Mouse (Mus musculus) heart, postnatal 25 days (tissue): Measurements from ENCODE around the gene Scarf2. TPM values are rescaled to one million over a fixed set of nuclear protein-coding genes. Genes with fewer than 3 reads are reported as not detected.

ENCODE experiments used
- DNase-seq: peaks from one replicate; pipeline ENCODE4 v3.0.0; 2022; ENCODE audit warnings: low spot score
- intact Hi-C: fragments of 180-260 bp; cut with DNase I; formaldehyde crosslinking; loops from one replicate; pipeline ENCODE4 v1.15.1; 2025
- total RNA-seq, 2 experiments: library from RNA; stranded (reverse); gene quantifications; 2 replicates each; pipeline ENCODE4 v1.2.3; 2021

Gene Scarf2
- total RNA-seq, result 1 to 10 TPM; 5.1 to 5.6 TPM

- intact Hi-C loops, result no loop called here
- peak; percentile 49 for DNase-seq
Measured at GRCm38 (mm10) chr16:17796971-17797811, at the start of gene Scarf2. TSS of gene Scarf2 (plus strand) at chr16:17797282.

DNA sequence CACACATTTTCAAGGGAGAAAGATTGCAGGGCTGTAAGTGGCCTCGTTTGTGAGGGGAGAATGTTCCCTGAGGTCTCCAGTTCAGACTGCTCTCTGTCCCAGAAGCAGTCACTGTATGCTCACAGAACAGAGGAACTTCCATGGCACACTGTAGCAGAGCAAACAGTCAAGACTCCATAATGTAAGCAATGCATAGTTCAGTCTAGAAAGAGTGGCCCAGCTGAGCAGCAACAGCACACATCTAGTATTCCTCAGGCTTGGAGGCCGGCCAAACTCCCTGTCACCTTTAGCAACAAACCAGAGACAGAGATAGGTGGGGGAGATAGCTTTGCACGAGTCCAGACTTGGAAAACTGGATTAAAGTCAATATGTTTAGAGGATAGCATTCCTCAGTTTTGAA is 44.1 kb upstream of the Scarf2 start:
- intact Hi-C loops, result no loop called here
- DNase-seq, result no peak

DNA sequence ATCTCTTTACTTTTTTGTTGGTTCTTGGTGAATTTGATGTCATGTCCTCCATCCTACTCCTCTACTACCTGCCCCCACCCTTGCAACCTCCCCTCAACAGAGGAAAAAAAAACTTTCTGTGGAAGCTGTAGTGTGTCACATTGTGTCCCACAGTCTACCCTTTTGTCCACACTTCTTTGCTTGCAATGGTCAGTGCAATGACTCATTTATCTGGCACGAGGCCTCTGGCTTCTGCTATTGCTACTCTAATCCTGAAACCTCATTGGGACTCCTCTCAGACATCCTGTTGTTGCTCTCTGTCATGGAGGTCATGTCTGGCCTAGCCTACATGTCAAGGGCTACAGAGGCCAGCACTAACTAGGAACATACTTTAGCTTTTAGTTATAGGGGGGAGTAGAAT is 43.4 kb upstream of the Scarf2 start:
- no peak for DNase-seq
- intact Hi-C loops, result no loop called here

GRCm38 (mm10) chr16:17757756-17758155 is 39.3 kb upstream of the Scarf2 start:
- intact Hi-C loops, result no loop called here
- no peak for DNase-seq

GRCm38 (mm10) chr16:17758902-17759301 is 38.2 kb upstream of the Scarf2 start:
- DNase-seq, result no peak
- intact Hi-C loops, result no loop called here

DNA sequence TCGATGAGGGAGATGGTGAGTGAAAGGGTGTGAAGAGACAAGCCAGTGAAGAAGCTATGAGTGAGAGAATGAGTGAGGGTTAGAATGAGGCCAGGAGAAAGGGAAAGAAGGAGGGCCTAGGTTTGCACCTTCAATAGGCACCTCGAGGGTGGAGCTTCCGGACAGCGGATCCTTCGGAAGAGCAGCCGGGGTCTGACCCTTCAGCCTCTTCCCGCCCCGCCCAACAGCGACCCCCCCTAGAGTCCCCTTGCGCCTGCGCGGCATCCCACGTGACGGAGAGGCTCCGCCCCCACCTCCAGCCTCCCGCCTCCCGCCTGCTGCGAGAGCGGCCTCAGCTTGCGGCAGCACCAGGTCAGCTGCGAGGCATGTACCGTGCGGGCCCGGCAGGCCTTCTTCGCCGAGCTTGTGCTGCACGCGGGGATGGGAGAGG is 37.7 kb upstream of the Scarf2 start, which contains the start of gene Klhl22:
Klhl22 (plus strand) TSS at position 275 of the 430 bp plus-strand sequence.
- intact Hi-C loops, result no loop called here
- DNase-seq, result peak; percentile 87

DNA sequence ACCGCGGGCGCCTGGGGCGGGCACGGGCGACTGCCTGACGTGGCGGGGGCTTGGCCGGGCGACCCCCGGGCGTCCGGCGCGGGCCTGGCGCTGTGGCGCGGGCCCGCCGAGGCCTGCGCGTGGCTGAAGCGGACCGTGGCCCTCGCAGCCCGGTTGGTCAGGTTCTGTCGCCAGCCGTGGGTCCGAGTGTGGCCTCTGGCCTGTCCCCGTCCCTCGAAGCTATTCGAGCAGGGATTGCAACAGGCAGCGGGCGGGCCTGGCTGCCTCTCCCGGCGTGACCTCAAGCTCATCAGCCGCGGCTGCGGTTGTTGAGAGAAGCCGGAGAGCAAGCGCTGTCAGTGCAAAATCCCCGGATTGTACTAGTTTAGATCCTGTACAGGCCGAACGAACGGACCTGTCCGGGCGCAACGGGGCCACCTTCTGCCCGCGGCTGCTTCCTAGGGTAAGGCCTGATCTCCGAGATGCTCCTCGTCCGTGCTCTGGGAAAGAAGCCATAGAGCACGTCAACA is 37.2 kb upstream of the Scarf2 start:
- intact Hi-C loops, result loop anchor here (5.0 kb wide), 1 partner anchor 47 kb away; no protein-coding TSS in a partner anchor
- peak; percentile 23 for DNase-seq

DNA sequence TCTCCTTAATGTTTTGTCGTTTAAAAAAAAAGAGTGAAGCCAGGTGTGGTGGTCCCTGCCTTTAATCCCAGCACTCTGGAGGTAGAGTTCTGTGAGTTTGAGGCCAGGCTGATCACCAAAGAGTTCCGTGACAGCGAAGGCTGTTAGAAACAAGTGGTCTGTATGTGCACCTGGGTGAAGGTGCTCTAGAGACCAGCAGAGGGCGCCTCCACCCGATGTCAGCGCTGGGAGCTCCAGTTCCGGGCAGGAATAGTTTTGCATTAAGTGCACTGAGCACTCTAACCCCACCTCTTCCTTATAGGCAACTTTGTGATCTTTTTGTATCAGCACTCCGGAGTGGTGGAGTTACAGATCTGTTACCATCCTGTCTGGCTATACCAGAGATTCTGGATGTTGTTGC is 36.4 kb upstream of the Scarf2 start:
- intact Hi-C loops, result loop anchor here (5.0 kb wide), 1 partner anchor 47 kb away; no protein-coding TSS in a partner anchor
- no peak for DNase-seq

DNA sequence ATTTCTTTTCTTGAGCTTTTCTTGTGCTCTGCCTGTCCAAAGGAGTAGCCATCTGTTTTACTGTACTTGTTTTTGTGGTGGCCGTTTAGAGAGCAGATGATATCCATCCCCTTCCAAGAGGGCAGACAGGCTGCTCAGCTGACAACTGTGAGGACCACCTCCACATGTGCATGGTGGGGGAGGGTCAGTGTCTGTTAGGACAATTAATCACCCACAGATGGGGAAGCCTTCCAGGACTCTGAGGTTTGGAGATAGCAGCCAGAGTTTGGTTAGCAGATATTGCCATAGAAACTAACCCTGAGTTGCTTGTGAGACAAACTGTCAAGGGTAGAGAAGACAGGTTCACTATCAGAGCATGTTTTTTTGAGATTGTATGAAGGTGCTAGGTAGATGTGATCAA is 36.0 kb upstream of the Scarf2 start:
- no peak for DNase-seq
- intact Hi-C loops, result loop anchor here (5.0 kb wide), 1 partner anchor 46 kb away; no protein-coding TSS in a partner anchor

- DNase-seq, result no peak
- intact Hi-C loops, result loop anchor here (5.0 kb wide), 1 partner anchor 43 kb away; no protein-coding TSS in a partner anchor
Measured at GRCm38 (mm10) chr16:17764108-17764511, 33.0 kb upstream of the Scarf2 start.

DNA sequence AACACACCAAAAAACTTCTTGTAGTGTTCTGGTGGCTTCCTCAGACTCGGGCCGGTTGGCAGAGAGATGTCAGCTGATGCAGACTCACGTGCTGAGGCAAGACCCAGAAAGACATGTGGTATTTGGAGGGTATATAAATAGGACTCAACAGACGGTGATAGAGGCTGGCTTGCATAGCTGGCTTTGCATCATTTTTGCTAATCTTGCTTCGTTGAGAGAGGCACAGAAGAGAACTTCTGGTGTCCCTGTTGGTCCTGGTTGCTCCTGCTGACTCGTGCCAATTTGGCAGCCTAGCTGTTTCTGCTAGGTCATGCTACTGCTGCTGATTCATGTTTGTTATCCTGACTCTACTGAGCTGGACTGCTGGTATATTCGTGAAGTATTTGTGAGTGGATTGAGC is 28.2 kb upstream of the Scarf2 start:
- intact Hi-C loops, result no loop called here
- no peak for DNase-seq

GRCm38 (mm10) chr16:17771117-17771865 is 25.8 kb upstream of the Scarf2 start:
- no peak for DNase-seq
- intact Hi-C loops, result loop anchor here (5.0 kb wide), 1 partner anchor 41 kb away; no protein-coding TSS in a partner anchor

GRCm38 (mm10) chr16:17776828-17777227 is 20.3 kb upstream of the Scarf2 start:
- intact Hi-C loops, result no loop called here
- DNase-seq, result no peak

DNA sequence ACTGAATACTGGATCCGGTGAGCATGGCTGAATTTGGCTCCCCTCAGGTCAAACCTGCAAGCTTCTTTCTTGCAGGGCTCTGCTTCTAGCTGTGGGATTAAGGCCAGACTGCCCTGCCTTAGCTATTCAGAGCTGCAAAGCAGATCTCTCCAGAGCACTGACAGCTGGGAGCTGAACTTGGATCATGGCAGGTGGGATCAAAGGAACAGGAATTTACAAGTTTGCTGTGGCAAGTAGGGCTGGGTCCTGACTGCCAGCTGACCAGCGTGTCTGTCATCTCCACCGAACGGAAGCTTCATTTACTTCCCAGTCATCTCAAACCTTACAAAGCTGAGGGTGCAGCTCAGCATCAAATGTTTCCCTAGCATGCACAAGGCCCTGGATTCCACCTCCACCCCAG is 18.9 kb upstream of the Scarf2 start:
- DNase-seq, result no peak
- intact Hi-C loops, result no loop called here

DNA sequence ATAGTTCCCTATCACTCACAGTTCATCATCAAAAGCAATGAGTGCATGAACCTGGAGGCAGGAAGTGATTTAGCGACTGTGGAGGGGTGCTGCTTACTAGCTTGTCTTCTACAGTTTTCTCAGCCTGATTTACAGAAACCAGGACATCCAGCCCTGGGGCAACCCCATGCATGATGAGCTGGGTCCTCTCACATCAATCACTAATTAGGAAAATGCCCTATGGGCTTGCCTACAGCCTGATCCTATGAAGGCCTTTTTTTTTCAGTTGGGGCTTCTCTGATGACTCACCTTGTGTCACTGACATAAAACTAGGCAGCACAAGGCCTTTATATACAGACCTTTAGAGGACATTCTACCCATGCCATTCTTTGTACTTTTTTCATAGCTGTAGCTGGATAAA is 17.4 kb upstream of the Scarf2 start:
- intact Hi-C loops, result no loop called here
- DNase-seq, result no peak

- no peak for DNase-seq
- intact Hi-C loops, result no loop called here
Measured at GRCm38 (mm10) chr16:17785337-17785736, 11.7 kb upstream of the Scarf2 start.

- DNase-seq, result no peak
- intact Hi-C loops, result no loop called here
Measured at GRCm38 (mm10) chr16:17792728-17793127, 4.4 kb upstream of the Scarf2 start.

DNA sequence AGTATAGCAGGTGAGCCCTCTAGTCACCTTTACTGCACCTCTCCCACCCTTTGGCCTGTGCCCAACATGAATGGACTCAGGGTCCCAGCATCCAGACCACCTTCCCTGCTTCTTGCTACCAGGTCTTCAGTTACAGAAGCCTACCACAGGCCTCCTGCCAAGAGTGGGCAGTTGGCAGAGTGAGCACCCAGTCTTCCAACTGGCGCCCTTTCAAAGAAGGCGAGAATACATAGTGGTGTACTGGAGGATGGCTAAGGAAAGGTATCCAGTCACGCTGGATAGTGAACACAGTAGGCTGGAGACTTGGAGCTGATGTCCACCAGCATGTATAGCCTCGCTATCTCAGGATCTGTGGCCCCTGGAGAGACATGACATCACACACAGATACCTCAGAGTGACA is 3.0 kb upstream of the Scarf2 start:
- intact Hi-C loops, result no loop called here

GRCm38 (mm10) chr16:17795643-17796042 is 1.4 kb upstream of the Scarf2 start:
- intact Hi-C loops, result no loop called here
- no peak for DNase-seq

More for the DNA sequence above, 3.0 kb upstream of the Scarf2 start:
- no peak for DNase-seq

DNA sequence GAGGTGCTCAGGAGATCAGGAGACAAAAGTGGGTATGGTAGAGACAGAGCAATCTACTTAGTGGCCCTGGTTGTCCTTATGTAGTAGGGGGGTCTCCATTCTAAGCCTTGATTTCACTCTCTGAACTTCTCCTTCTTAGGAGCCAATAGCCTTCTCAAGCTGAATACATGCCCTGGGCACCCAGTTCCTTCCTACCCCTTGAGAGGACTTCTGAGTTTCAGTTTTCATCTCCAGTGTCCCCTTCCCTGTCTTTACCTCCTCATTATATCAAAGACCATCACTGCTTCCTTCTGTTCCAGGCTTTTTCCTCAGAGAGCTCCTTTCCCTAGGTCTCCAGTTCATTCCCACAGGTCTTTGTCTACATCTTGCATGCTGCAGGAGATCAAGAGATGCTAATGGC is 563 bp upstream of the Scarf2 start:
- no peak for DNase-seq
- intact Hi-C loops, result no loop called here
